Mouse (Mus musculus) ovary, postnatal 10 days (tissue): Measurements from ENCODE around the gene Rpl31.

Source experiments
- DNase-seq: peaks from one replicate; pipeline ENCODE4 v3.0.0; 2022; ENCODE audit warnings: low spot score

The Rpl31 gene

GRCm38 (mm10) chr1:39367601-39368266 is at the start of gene Rpl31:
TSS of gene Rpl31 (plus strand) at chr1:39367842.
- DNase-seq: peak; percentile 89

DNA sequence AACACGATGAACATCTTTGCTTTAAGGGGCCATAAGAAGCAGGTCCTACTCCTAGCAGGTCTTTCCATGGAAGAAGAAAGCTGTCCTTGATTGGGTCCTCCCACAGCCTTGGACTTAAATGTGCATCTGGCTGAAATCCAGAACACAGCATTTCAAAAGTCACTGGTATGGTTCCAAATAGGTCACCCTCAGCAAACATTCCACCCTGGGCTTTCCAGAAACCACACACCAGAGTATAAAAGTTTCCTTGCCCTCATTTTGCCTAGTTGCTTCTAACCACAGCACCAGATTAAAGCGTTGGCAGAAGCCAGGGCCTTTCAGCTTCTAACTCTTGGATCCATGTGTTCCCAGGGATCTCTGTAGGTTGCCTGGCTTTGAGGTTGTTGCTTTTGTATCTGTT is 49.7 kb upstream of the Rpl31 start:
- no peak for DNase-seq

DNA sequence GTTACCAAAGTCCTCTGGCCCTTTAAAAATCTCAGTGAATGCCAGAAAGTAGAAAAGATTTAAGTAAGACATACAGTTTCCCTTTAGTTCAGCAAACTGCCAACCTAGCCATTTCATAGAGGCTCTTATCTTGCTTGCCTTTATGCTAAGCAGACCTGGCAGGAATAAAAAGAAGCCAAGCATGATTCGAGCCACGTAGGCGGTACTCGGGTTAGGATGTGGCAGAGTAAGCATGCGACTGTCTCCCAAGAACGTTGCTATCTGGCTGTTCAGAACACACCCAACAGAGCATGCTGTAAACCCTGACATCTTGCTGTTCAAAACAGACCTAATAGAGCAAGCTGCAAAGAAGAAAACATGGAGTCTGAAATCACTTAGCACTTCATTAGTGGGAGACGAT is 48.8 kb upstream of the Rpl31 start:
- no peak for DNase-seq

GRCm38 (mm10) chr1:39321954-39322353 is 45.7 kb upstream of the Rpl31 start:
- DNase-seq: no peak

GRCm38 (mm10) chr1:39325228-39325627 is 42.4 kb upstream of the Rpl31 start:
- no peak for DNase-seq

- DNase-seq: no peak
Observed at GRCm38 (mm10) chr1:39327546-39327945, 40.1 kb upstream of the Rpl31 start.

DNA sequence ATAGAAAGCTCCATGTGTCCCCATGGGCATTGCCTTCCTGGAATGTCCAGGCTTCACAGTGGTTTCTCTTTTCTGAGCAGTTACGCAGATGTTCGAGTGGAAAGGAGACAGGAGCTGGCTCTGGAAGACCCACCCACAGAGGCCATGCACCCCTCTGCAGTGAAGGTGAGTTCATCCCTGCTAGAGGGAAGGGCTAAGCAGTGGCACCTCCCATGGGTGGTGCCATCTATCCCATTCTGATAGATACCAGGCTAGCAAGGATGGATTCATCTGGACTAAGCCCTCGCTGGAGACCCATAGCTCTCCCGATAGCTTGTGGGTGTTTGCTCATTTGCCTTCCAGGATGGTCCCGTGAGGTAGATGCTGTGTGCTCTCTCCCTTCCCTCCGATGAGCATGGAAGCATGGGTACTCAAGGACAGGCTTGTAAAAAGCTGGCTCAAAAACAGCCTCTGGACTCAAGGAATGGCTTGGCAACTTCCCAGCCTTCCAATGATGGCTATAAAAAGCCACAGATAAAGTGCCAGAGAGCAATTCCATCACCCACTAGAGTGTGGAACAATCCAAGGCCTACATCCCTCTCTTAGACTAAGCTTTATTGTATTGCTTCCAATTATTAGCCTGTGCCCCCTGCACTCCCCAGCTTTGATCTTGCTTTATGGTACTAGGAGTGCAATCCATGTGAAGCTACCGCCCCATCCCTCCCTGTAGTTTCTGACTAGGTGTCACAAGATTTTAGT is 36.6 kb upstream of the Rpl31 start:
- no peak for DNase-seq

- no peak for DNase-seq
Observed at GRCm38 (mm10) chr1:39332456-39332855, 35.2 kb upstream of the Rpl31 start.

DNA sequence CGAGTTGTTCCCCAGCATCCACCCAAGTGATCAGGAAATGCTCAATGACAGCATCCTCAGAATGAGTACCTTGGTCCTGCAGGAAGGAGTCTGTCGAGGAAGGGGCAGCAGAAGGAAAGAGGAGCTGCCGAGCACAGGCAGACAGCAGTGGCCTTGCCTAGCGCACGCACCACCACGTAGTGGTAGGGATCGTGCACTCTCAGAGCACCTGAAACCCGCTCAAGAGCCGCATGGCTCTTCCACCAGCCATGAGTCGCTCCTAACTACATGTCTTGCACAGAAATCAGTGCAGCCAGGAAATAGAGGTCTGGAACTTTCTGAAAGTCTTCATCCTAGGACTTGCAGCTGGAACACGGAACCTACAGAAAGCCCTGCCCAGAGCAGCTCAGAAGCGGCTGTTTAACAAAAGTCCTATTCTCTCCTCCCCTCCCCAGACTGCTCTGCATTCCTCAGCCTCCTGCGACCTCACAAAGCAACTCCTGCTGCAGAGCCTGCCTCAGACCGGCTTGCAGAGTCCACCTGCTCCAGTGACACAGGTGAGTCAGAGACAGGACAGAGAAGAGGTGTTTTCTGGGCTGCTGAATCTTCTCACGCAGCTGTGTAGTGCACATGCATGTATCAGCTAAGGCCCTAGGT is 32.0 kb upstream of the Rpl31 start:
- DNase-seq: no peak

- no peak for DNase-seq
Observed at GRCm38 (mm10) chr1:39336788-39337187, 30.9 kb upstream of the Rpl31 start.

- DNase-seq: no peak
Observed at GRCm38 (mm10) chr1:39338831-39339230, 28.8 kb upstream of the Rpl31 start.

GRCm38 (mm10) chr1:39339455-39339854 is 28.2 kb upstream of the Rpl31 start:
- no peak for DNase-seq

- DNase-seq: no peak
Observed at GRCm38 (mm10) chr1:39340156-39340555, 27.5 kb upstream of the Rpl31 start.

- DNase-seq: no peak
Observed at GRCm38 (mm10) chr1:39340647-39341046, 27.0 kb upstream of the Rpl31 start.

- DNase-seq: no peak
Observed at GRCm38 (mm10) chr1:39341807-39342206, 25.8 kb upstream of the Rpl31 start.

GRCm38 (mm10) chr1:39343242-39343641 is 24.4 kb upstream of the Rpl31 start:
- no peak for DNase-seq

DNA sequence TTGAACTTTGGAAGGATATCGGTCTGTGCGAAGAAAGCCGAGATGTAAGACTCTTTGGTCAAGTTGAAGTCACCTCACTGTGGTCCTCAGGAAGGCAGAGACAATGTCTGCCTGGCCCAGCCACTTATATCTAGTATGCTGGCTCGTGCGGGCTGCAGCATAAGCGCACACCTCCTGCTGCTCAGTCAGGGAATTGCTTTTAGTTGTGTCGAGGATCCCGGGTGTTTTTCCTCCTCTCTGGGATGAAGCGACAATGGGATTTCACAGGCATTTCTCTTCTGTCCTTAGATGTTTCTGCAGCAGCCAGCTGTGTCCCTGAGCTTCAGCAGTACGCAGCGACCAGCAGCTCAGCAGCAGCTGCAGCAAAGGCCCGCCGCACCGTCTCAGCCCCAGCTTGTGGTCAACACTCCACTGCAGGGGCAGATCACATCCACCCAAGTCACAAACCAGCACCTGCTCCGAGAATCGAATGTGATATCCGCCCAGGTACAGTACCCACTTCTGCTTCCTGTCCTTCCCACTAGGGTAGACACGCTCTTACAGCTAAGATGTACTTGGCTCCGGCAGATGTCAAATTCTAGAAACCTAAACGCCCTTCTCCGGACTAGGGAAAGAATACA is 22.6 kb upstream of the Rpl31 start:
- DNase-seq: no peak

DNA sequence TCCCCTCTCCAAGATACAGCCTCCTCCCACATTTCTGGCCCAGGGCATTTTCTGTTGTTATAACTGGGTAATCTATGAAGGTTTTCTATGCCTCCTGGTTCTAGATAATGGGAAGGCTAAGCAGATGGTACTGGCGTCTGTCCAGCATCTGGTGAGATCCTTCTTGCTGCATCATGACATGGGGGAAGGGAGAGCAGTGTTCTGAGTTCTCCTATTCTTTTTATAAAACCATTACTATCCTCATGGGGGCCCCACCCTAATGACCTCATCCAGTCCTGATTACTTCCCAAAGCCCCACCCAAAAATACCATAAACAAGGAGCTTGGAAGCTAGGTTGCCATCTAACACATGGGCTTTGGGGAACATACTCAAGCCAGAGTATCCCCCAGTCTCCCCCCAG is 18.6 kb upstream of the Rpl31 start:
- no peak for DNase-seq

- no peak for DNase-seq
Observed at GRCm38 (mm10) chr1:39349427-39349826, 18.2 kb upstream of the Rpl31 start.

DNA sequence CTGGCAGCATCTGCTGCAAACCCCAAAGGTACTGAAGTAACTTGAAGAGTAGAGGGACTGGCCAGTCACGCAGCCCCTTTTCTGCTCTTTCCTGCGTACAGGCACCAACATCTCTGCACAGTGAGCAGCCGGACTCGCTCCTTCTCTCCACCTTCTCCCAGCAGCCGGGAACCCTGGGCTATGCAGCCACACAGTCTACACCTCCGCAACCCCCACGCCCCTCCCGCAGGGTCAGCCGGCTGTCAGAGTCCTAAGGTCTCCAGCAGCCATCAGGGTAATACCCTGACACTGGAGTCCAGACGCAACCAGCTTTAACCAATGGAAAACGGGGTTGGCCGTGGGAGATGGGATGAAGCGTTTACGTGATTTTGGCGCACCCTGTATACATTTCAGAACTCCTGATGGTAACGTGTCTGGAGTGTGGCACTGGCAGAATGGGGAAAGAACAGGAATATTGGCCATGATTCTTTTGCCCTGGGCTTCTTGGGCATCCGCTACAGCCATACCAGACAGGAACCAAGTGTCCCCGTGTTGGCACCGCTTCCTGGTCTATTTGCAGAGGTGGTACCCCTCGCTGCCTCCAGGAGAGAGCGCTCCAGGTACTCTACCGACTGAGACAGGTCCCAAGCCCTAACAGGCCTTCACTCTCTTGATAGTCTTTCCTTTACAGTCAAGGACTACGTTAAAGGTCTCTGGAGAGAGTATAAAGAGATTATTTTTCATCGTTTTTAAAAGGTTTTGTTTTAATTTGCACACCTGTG is 5.7 kb upstream of the Rpl31 start:
- no peak for DNase-seq

DNA sequence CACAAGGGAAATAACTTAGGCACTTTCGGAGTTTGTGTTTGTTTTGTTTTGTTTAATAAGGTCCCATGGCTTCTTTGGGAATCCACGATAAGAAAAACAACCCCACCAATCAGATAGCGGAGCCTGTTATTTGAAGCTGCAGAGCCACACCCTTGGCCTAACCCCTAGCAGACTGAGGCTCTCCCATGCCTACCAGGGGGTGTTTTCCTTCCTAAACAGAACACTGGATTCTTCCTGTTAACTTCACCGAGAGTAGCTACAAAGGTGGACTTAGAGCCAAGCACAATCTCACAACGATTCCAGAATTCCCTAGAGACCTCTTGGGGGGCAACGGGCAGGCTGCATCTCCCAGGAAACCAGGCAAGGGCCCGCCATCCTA is 5.1 kb upstream of the Rpl31 start:
- no peak for DNase-seq

DNA sequence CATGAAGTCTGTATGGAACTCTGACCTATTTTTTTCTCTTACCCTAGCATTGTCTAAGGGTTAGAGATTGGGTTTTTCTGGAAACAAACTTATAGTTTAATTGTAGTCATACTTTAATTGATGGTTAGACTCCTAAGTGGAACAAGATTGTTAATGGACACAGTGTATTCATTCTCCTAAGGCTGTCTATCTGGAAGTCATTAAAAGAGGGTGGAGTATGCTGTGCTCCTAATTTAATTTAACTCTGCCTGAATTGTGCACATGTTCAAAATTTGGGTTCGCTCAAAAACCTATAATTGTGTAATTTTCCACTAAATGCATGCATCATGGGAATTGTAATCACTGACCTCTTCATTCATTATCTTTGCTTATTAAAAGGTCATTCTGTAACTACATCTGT is 2.1 kb upstream of the Rpl31 start:
- no peak for DNase-seq
